Mouse (Mus musculus) lung, postnatal 0 days (tissue): ENCODE measurements around the gene Noto. TPM values are rescaled to one million over a fixed set of nuclear protein-coding genes. Genes with fewer than 3 reads are reported as not detected.

ENCODE experiments used
- ATAC-seq: fragments of 200-750 bp; cut with Nextera tagmentation; 2 replicates; pipeline ENCODE4 v1.8.0; 2017; ENCODE audit warnings: moderate library complexity
- DNase-seq: peaks from one replicate; pipeline ENCODE4 v3.0.0-alpha.2; 2016; ENCODE audit warnings: low spot score
- H3K27ac ChIP-seq: fragments of 300-500 bp; sonication (generic); 2 replicates; pipeline ENCODE4 v1.5.1; 2014; ENCODE audit warnings: antibody characterized with exemption, mild to moderate bottlenecking, low read length, mixed read lengths
- H3K27me3 ChIP-seq: fragments of 300-500 bp; sonication (generic); replicated peaks from 2 replicates; pipeline ENCODE4 v1.6.1; 2014; ENCODE audit warnings: low read length, mixed read lengths; ENCODE audit not compliant: insufficient read depth
- H3K36me3 ChIP-seq: fragments of 300-500 bp; sonication (generic); 2 replicates; pipeline ENCODE4 v1.6.1; 2014; ENCODE audit warnings: low read length, mixed read lengths; ENCODE audit not compliant: insufficient read depth
- H3K4me1 ChIP-seq: fragments of 300-500 bp; sonication (generic); 2 replicates; pipeline ENCODE4 v1.6.1; 2014; ENCODE audit warnings: antibody characterized with exemption, low read depth, low read length, mixed read lengths; ENCODE audit not compliant: insufficient read depth
- H3K4me2 ChIP-seq: fragments of 300-500 bp; sonication (generic); replicated peaks from 2 replicates; pipeline ENCODE4 v1.6.1; 2014; ENCODE audit warnings: low read depth, mild to moderate bottlenecking, low read length, moderate library complexity, mixed read lengths
- H3K4me3 ChIP-seq: fragments of 300-500 bp; sonication (generic); 2 replicates; pipeline ENCODE4 v1.5.1; 2014; ENCODE audit warnings: low read depth, low read length
- H3K9ac ChIP-seq: fragments of 300-500 bp; sonication (generic); replicated peaks from 2 replicates; pipeline ENCODE4 v1.6.1; 2014; ENCODE audit warnings: low read depth, mild to moderate bottlenecking
- H3K9me3 ChIP-seq: fragments of 300-500 bp; sonication (generic); 2 replicates; pipeline ENCODE4 v1.6.1; 2016; ENCODE audit warnings: low read length, mixed read lengths
- CTCF ChIP-seq: IDR thresholded peaks from 2 replicates; pipeline ENCODE4 v1.5.1; 2016; ENCODE audit warnings: antibody characterized with exemption, mild to moderate bottlenecking
- EP300 ChIP-seq: IDR thresholded peaks from 2 replicates; pipeline ENCODE4 v1.6.1; 2016; ENCODE audit warnings: antibody characterized with exemption, mild to moderate bottlenecking, control low read depth
- WGBS: fragments of 180-500 bp; shearing (Covaris S2); extraction: QIAGEN DNeasy Blood & Tissue Kit; methylation state at CpG from one replicate; pipeline ENCODE4 v1.1.7; 2014; 5-methylcytosine and 5-hydroxymethylcytosine counted together
- polyA plus RNA-seq: library from polyadenylated mRNA; unstranded; fragments of >200 nt; fragmentation: Nextera tagmentation; extraction: Ambion mirVana; gene quantifications from 2 replicates; pipeline ENCODE4 v1.2.1, GENCODE M21; 2015

Noto gene
- polyA plus RNA-seq, 1 experiment from 2014 or later, result 0.24 TPM

- DNase-seq (no peak), ATAC-seq (no peak)
- 67% methylated on average over 5 of the region's 5 CpGs for WGBS
- no peaks in the 10 kb centered on the region for H3K4me1 ChIP-seq
- no peak overlapping the region for H3K4me3 ChIP-seq
- no peak overlapping the region for H3K9ac ChIP-seq
- no peaks in the 10 kb centered on the region for H3K27me3 ChIP-seq
- no peak overlapping the region for H3K27ac ChIP-seq
- TF ChIP-seq CTCF, result no peak
- no peak for TF ChIP-seq EP300
- peaks cover 38% of the 10 kb centered on the region for H3K36me3 ChIP-seq
- no peak overlapping the region for H3K4me2 ChIP-seq
- H3K9me3 ChIP-seq, result no peaks in the 10 kb centered on the region
These were observed 46.2 kb downstream of the Noto start for GRCm38 (mm10) chr6:85469660-85470430.

GRCm38 (mm10) chr6:85471962-85472361 lies 48.3 kb downstream of the Noto start:
- ATAC-seq, result no peak
- 58% methylated on average over 8 of the region's 8 CpGs for whole genome bisulfite sequencing

GRCm38 (mm10) chr6:85472542-85472941 lies 48.9 kb downstream of the Noto start:
- Histone ChIP-seq H3K4me3 (no peak overlapping the region), H3K4me2 (no peak overlapping the region), H3K9me3 (no peaks in the 10 kb centered on the region), H3K36me3 (peaks cover 13% of the 10 kb centered on the region; the same call in 1 of the 2 replicates), H3K4me1 (no peaks in the 10 kb centered on the region), H3K27ac (no peak overlapping the region), H3K9ac (no peak overlapping the region), H3K27me3 (no peaks in the 10 kb centered on the region)
- DNase-seq (no peak), ATAC-seq (no peak)
- TF ChIP-seq EP300 (no peak), CTCF (no peak)
- 64% methylated on average over 5 of the region's 5 CpGs for WGBS

More at GRCm38 (mm10) chr6:85471962-85472361, 48.3 kb downstream of the Noto start:
- no peak overlapping the region for H3K4me3 ChIP-seq
- no peak overlapping the region for H3K9ac ChIP-seq
- no peaks in the 10 kb centered on the region for H3K27me3 ChIP-seq
- peaks cover 18% of the 10 kb centered on the region; the same call in 1 of the 2 replicates for H3K36me3 ChIP-seq
- H3K9me3 ChIP-seq, result no peaks in the 10 kb centered on the region
- H3K4me2 ChIP-seq, result no peak overlapping the region
- TF ChIP-seq CTCF (no peak), EP300 (no peak)
- H3K4me1 ChIP-seq, result no peaks in the 10 kb centered on the region
- H3K27ac ChIP-seq, result no peak overlapping the region
- DNase-seq, result no peak

GRCm38 (mm10) chr6:85475581-85475980 lies 51.9 kb downstream of the Noto start:
- H3K27ac ChIP-seq, result no peak overlapping the region
- H3K9me3 ChIP-seq, result no peaks in the 10 kb centered on the region
- ATAC-seq (no peak), DNase-seq (no peak)
- no peak overlapping the region for H3K9ac ChIP-seq
- H3K27me3 ChIP-seq, result no peaks in the 10 kb centered on the region
- H3K4me3 ChIP-seq, result no peak overlapping the region
- no peaks in the 10 kb centered on the region for H3K36me3 ChIP-seq
- WGBS, result 81% methylated on average over 3 of the region's 3 CpGs
- no peak overlapping the region for H3K4me2 ChIP-seq
- TF ChIP-seq EP300 (no peak), CTCF (no peak)
- H3K4me1 ChIP-seq, result no peaks in the 10 kb centered on the region

- H3K4me2 ChIP-seq, result no peak overlapping the region
- no peaks in the 10 kb centered on the region for H3K27me3 ChIP-seq
- no peak overlapping the region for H3K4me3 ChIP-seq
- no peak for TF ChIP-seq EP300
- TF ChIP-seq CTCF, result peak; percentile 64
- DNase-seq, result peak; percentile 14
- WGBS, result 19% methylated on average over 10 of the region's 10 CpGs
- H3K9ac ChIP-seq, result no peak overlapping the region
- no peak overlapping the region for H3K27ac ChIP-seq
- no peak for ATAC-seq
- H3K36me3 ChIP-seq, result no peaks in the 10 kb centered on the region
- no peaks in the 10 kb centered on the region for H3K4me1 ChIP-seq
- H3K9me3 ChIP-seq, result no peaks in the 10 kb centered on the region
These were observed 53.8 kb downstream of the Noto start for GRCm38 (mm10) chr6:85477366-85477917.

GRCm38 (mm10) chr6:85478416-85478815 lies 54.7 kb downstream of the Noto start:
- Histone ChIP-seq H3K4me1 (no peaks in the 10 kb centered on the region), H3K27ac (no peak overlapping the region), H3K4me2 (no peak overlapping the region), H3K9ac (no peak overlapping the region), H3K4me3 (no peak overlapping the region), H3K27me3 (no peaks in the 10 kb centered on the region), H3K9me3 (no peaks in the 10 kb centered on the region), H3K36me3 (no peaks in the 10 kb centered on the region)
- TF ChIP-seq EP300, result no peak
- no peak for TF ChIP-seq CTCF
- ATAC-seq (no peak), DNase-seq (no peak)
- WGBS, result 37% methylated on average over 14 of the region's 14 CpGs

Other genes with a start within 250 kb of the Noto start
- gene Emx1, start 236.4 kb upstream of the Noto start, polyA plus RNA-seq, result not detected in 2 replicates
- gene Sfxn5, start 90.5 kb upstream of the Noto start, polyA plus RNA-seq, result 8.0 and 9.9 TPM in 2 replicates
- gene Rab11fip5, start 49.3 kb upstream of the Noto start, polyA plus RNA-seq, result 11.2 and 12.2 TPM in 2 replicates
- 13.3 and 14.8 TPM in 2 replicates for gene Smyd5, start 8.1 kb downstream of the Noto start, polyA plus RNA-seq
- 200 and 210 TPM in 2 replicates for gene Cct7, start 27.6 kb downstream of the Noto start, polyA plus RNA-seq
- 47.7 and 54.0 TPM in 2 replicates for gene Pradc1, start 28.1 kb downstream of the Noto start, polyA plus RNA-seq
- 0.02 TPM in 1 of 2 replicates, not detected in the other for gene Fbxo41, start 79.1 kb downstream of the Noto start, polyA plus RNA-seq
- gene Egr4, start 89.7 kb downstream of the Noto start, polyA plus RNA-seq, result not detected in 2 replicates
- gene Alms1, start 163.6 kb downstream of the Noto start, polyA plus RNA-seq, result 1.2 and 1.5 TPM in 2 replicates